In genomic region chr2:13792256-13793005, GRCm38 (mm10) we compare ENCODE assay signal across 9 mouse cellular contexts. TPM values are rescaled to one million over a fixed set of nuclear protein-coding genes. Genes with fewer than 3 reads are reported as not detected.
A peak's percentile ranks its signal among the peaks of the same experiment; 100 is the strongest.
DNase-seq lines count a peak whose midpoint lies in the region; ATAC-seq lines count a peak whose summit lies in the region.
"Had no signal": no experiment of that assay in that cellular context is flagged by ENCODE, and none has a peak within 500 bp of the region (broad histone marks: within the 10 kb centered on the region; RNA-seq: fewer than 3 reads in every experiment).

No protein-coding gene starts in this region.

- H3K27me3 ChIP-seq in lung, embryonic 15.5 days, result peaks cover 31% of the 10 kb centered on the region
- peaks cover 43% of the 10 kb centered on the region for H3K27me3 ChIP-seq in embryonic facial prominence, embryonic 14.5 days (replicated peaks; ENCODE audit: control insufficient read depth, insufficient read depth, low read length)
- H3K27me3 ChIP-seq in kidney, embryonic 16.5 days (ENCODE audit: insufficient read depth, low read length), result peaks cover 22% of the 10 kb centered on the region
- peaks cover 48% of the 10 kb centered on the region for H3K27me3 ChIP-seq in neural tube, embryonic 13.5 days

- no peaks in the 10 kb centered on the region for H3K9me3 ChIP-seq in lung, embryonic 15.5 days
- H3K9me3 ChIP-seq in embryonic facial prominence, embryonic 14.5 days (ENCODE audit: control insufficient read depth, low read length), result no peaks in the 10 kb centered on the region
- no peaks in the 10 kb centered on the region for H3K9me3 ChIP-seq in kidney, embryonic 16.5 days (ENCODE audit: low read length)
- no peaks in the 10 kb centered on the region for H3K9me3 ChIP-seq in neural tube, embryonic 13.5 days

- peaks cover 5% of the 10 kb centered on the region for H3K4me1 ChIP-seq in lung, embryonic 15.5 days
- H3K4me1 ChIP-seq in embryonic facial prominence, embryonic 14.5 days (ENCODE audit: control insufficient read depth, insufficient read depth, low read length), result no peaks in the 10 kb centered on the region
- peaks cover 8% of the 10 kb centered on the region; the same call in 1 of the 2 replicates for H3K4me1 ChIP-seq in kidney, embryonic 16.5 days (ENCODE audit: insufficient read depth, low read length)
- peaks cover 10% of the 10 kb centered on the region for H3K4me1 ChIP-seq in neural tube, embryonic 13.5 days (replicated peaks)

- no peak for ATAC-seq in lung, embryonic 15.5 days (ENCODE audit: borderline replicate concordance, extremely low read depth, low FRiP score, low TSS enrichment)
- ATAC-seq in embryonic facial prominence, embryonic 14.5 days (ENCODE audit: low read depth), result no peak
- ATAC-seq in kidney, embryonic 16.5 days (ENCODE audit: low FRiP score, low TSS enrichment), result no peak
- peak; percentile 37; the same call in 1 of the 2 replicates for ATAC-seq in neural tube, embryonic 13.5 days (ENCODE audit: low read depth)

- H3K36me3 ChIP-seq in lung, embryonic 15.5 days, result no peaks in the 10 kb centered on the region
- H3K36me3 ChIP-seq in embryonic facial prominence, embryonic 14.5 days (ENCODE audit: control insufficient read depth, insufficient read depth, low read length), result no peaks in the 10 kb centered on the region
- no peaks in the 10 kb centered on the region for H3K36me3 ChIP-seq in kidney, embryonic 16.5 days (ENCODE audit: insufficient read depth, low read length)
- H3K36me3 ChIP-seq in neural tube, embryonic 13.5 days, result no peaks in the 10 kb centered on the region

- no peak for DNase-seq in lung, postnatal 14 days
- no peak for DNase-seq in embryonic facial prominence, embryonic 14.5 days (ENCODE audit: low spot score)
- DNase-seq in cerebellum, adult 18-20 months, result no peak
- DNase-seq in ovary, adult 18-20 months (ENCODE audit: low spot score), result no peak
- DNase-seq in c-Kit-positive CD71-positive TER-119-positive erythroid progenitor cells, embryonic 14.5 days (ENCODE audit: low spot score), result no peak

- H3K4me3 ChIP-seq in lung, embryonic 15.5 days, result peak overlapping the region; percentile 51
- peak overlapping the region; percentile 58 for H3K4me3 ChIP-seq in embryonic facial prominence, embryonic 14.5 days (ENCODE audit: low read depth, low read length)
- H3K4me3 ChIP-seq in kidney, embryonic 16.5 days (ENCODE audit: low read length), result peak overlapping the region; percentile 67
- H3K4me3 ChIP-seq in neural tube, embryonic 13.5 days, result peak overlapping the region; percentile 54

- no peak overlapping the region for H3K27ac ChIP-seq in lung, embryonic 15.5 days
- no peak overlapping the region for H3K27ac ChIP-seq in embryonic facial prominence, embryonic 14.5 days (replicated peaks; ENCODE audit: low read depth, low read length)
- H3K27ac ChIP-seq in kidney, embryonic 16.5 days (ENCODE audit: low read length), result no peak overlapping the region
- no peak overlapping the region for H3K27ac ChIP-seq in neural tube, embryonic 13.5 days (replicated peaks)
- H3K27ac ChIP-seq: macrophage had no signal

- H3K4me2 ChIP-seq in lung, embryonic 15.5 days, result peak overlapping the region; percentile 99
- H3K4me2 ChIP-seq in embryonic facial prominence, embryonic 14.5 days (ENCODE audit: low read depth, low read length), result peak overlapping the region; percentile 98
- peak overlapping the region; percentile 98 for H3K4me2 ChIP-seq in kidney, embryonic 16.5 days (replicated peaks; ENCODE audit: low read depth, low read length)
- peak overlapping the region; percentile 91 for H3K4me2 ChIP-seq in neural tube, embryonic 13.5 days

- no peak overlapping the region; the same call in 1 of the 2 replicates for H3K9ac ChIP-seq in lung, embryonic 15.5 days
- H3K9ac ChIP-seq in embryonic facial prominence, embryonic 14.5 days (ENCODE audit: low read depth, low read length), result peak overlapping the region; percentile 67; the same call in 1 of the 2 replicates
- peak overlapping the region; percentile 71 for H3K9ac ChIP-seq in kidney, embryonic 16.5 days (replicated peaks; ENCODE audit: low read length)
- H3K9ac ChIP-seq in neural tube, embryonic 13.5 days, result peak overlapping the region; percentile 71

- WGBS in lung, embryonic 15.5 days, result 43% methylated on average over 13 of the region's 13 CpGs
- 38% methylated on average over 13 of the region's 13 CpGs for WGBS in embryonic facial prominence, embryonic 14.5 days
- WGBS in kidney, embryonic 16.5 days, result 42% methylated on average over 13 of the region's 13 CpGs
- 45% methylated on average over 13 of the region's 13 CpGs for WGBS in neural tube, embryonic 13.5 days

RNA-seq across cellular contexts. Expression of gene St8sia6, which starts 1.4 kb away (rescaled TPM):
- 2.7 and 2.9 TPM in 2 replicates for polyA plus RNA-seq in lung, embryonic 15.5 days (2015; fragmentation: Nextera tagmentation; extraction: Ambion mirVana)
- 1.8 and 2.7 TPM in 2 replicates for polyA plus RNA-seq in embryonic facial prominence, embryonic 14.5 days (2014; fragmentation: Nextera tagmentation; extraction: Ambion mirVana)
- polyA plus RNA-seq in kidney, embryonic 16.5 days (2015; fragmentation: Nextera tagmentation; extraction: Ambion mirVana), result 3.8 and 5.6 TPM in 2 replicates
- 0.82 and 1.2 TPM in 2 replicates for polyA plus RNA-seq in neural tube, embryonic 13.5 days (2015; fragmentation: Nextera tagmentation; extraction: Ambion mirVana)
